Mouse (Mus musculus) liver (tissue): ENCODE measurements around the gene Lamtor2.
A peak's percentile ranks its signal among the peaks of the same experiment; 100 is the strongest.

ENCODE experiments used
- DNase-seq: peaks from one replicate; pipeline ENCODE4 v3.0.0-alpha.2; 2020; ENCODE audit warnings: mixed read lengths

The Lamtor2 gene

DNA sequence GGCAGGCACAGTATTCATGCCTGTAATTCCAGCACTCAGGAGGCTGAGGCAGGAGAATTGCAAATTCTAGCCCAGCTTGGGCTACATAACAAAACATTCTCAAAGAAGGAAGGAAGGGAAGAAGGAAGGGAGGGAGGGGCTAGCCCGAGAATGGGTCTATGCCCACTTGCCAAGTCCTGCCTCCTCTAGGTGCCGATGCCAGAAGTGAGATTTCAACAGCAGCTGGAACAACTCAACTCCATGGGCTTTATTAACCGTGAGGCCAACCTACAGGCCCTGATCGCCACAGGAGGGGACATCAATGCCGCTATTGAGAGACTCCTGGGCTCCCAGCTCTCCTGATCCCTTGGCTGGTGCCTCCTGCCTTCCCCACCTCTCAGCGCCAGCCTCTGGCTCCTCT is 15.0 kb upstream of the Lamtor2 start:
- no peak for DNase-seq

DNA sequence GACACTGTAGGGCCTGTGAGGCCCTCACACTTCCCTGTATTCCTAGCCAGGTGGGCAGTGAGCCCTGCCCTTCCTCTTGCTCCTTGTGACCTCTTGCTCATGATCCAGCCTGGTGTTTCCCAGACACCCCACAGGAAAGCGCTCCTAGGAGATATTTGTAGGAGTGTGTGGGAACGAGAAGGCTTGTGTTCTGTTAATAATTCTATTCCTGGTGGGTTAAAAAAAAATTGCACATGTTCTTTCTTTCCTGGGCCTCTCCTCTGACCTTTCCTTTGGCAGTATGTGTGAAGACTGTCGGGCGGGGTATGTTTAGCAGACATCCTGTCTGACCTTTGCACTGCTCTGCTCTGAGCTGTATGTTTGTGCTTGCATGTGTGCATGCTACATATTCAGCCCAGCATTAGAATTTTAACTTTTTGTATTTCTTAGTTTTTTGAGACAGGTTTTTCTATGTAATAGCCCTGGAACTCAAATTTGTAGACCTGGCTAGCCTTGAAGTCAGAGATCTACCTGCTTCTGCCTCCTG is 13.7 kb upstream of the Lamtor2 start:
- no peak for DNase-seq

DNA sequence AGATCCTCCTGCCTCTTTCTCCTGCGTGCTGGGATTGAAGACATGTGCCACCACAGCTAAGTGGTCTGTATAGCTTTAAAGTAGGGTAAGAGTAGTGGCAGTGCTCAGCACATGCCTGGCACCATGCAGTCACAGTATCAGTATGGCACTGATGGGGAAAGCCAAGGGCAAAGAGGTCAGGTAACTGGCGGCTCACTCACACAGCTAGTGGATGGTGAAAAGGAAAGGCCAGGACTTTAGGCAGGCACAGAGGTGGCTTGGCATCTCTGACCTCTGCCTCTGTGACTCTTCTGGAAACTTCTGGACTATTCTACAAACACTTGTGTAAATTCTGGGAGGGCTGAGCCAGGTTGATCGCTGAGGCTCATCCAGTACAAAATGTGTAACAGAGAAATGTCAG is 13.2 kb upstream of the Lamtor2 start:
- DNase-seq, result no peak

DNA sequence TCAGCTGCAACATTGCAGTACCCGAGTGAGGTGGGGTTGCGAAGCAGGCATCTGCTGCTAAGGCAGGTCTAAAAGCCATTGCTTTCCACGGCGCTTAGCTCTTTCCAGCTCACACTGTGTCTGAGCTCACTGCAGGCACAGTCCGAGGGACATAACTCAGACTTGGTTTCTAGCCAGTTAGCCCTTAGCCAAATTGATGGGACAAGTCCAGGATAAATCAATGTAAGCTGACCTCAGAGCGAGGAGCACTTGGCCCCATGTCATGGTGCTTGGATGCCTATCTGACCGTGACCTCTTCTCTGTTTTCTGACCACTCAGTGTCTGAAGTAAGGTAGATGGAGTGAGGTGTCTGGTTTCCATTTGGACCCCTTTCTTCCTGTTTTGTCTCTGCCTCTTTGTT is 11.1 kb upstream of the Lamtor2 start:
- no peak for DNase-seq

DNA sequence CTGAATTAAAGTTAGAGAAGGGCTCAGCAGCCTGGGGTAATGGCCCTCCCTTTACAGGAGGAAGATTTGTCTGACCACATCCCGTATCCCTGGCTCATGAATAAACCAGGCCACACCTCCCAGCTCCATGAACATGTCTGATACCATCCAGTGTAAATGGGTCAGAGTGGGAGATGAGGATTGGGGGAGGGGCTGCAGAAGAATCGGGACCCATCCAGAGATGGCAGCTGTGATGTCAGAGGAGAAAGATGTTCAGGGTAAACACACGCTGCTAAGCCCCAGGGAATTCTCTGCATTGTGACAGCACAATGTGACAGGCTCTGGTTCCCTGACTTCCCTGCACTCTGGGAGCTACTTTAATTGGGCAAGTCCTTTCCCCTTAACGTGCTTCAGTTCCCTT is 10.6 kb upstream of the Lamtor2 start:
- DNase-seq, result no peak

DNA sequence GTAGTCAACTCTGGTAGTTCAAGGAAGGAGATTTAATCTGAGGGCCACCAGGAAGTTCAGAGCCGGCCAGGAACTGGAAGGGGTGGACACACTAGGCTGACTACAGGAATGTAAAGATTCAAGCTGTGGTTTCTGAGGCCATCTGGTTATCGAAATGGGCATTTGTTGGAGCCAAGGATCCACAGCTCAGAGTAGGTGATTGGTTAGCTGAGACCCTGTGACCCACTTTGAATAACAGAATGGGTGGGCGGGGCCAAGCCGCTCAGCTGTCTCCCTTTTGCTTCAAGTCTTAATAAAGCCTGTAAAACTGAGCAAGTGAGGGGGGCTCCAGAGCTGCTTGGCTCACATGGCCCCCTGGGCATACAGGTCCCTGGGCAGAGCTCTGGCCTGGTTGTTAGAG is 9.1 kb upstream of the Lamtor2 start:
- no peak for DNase-seq

DNA sequence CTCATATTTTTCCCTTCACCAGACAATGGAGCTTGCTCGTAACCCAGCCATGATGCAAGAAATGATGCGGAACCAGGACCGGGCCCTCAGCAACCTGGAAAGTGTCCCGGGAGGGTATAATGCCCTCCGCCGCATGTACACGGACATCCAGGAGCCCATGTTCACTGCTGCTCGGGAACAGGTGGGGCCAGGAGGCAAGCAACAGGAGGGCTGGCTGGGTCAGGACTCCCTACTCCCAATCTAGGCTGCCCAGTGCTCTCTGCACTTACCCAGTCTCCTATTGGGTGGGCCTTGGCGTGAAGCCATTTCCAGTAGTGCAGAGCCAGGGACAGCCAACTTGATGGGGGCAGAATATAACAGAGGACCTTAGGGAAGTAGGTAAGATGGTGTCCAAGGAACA is 6.7 kb upstream of the Lamtor2 start:
- DNase-seq, result no peak

DNA sequence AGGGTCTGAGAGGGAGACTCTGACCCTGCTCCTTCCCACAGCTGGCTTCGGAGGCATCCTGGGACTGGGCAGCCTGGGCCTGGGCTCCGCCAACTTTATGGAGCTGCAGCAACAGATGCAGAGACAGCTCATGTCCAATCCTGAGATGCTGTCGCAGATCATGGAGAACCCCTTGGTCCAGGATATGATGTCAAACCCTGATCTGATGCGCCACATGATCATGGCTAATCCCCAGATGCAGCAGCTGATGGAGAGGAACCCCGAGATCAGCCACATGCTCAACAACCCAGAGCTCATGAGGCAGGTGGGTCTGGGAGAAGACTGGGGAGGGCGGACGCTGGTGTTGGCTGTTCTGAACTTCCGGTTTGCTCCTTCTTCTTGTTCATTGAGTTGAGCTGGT is 3.7 kb upstream of the Lamtor2 start:
- no peak for DNase-seq

DNA sequence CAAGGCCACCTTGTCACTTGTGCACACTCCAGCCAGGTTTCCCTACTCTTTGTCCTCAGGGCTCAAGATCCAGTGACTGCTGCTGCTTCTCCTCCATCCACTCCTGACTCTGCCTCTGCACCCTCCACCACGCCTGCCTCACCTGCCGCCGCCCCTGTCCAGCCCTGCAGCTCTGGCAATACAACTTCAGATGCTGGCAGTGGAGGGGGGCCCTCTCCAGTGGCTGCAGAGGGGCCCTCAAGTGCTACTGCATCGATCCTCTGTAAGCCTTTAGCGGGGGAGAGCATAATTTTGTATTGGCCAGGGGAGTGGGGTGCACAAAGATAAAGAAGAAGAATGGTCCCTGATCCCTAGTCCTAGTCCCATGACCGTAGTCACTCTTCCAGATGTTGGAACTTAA is 2.9 kb upstream of the Lamtor2 start:
- no peak for DNase-seq

DNA sequence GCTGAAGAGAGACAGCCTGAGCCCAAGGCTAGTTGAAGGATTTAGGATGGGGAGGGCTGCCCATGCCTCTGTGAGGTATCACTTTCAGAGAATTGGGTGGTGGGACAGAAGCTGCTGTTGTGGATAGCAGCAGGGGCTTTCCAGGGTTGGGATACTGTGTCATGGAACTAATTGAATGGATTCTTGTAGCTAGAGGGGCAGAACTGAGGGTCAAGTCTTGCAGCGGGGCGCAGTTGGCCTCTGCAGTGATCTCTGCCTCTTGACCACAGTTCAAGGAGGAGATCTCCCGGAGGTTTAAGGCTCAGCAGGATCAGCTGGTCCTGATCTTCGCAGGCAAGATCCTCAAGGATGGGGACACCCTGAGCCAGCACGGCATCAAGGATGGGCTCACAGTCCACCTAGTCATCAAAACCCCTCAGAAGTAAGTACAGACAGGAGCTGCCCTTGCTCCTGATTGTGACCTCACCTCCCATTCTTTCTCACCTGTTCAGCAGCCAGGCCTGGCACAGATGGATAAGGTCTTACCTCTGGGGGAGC is 2.3 kb upstream of the Lamtor2 start:
- no peak for DNase-seq

DNA sequence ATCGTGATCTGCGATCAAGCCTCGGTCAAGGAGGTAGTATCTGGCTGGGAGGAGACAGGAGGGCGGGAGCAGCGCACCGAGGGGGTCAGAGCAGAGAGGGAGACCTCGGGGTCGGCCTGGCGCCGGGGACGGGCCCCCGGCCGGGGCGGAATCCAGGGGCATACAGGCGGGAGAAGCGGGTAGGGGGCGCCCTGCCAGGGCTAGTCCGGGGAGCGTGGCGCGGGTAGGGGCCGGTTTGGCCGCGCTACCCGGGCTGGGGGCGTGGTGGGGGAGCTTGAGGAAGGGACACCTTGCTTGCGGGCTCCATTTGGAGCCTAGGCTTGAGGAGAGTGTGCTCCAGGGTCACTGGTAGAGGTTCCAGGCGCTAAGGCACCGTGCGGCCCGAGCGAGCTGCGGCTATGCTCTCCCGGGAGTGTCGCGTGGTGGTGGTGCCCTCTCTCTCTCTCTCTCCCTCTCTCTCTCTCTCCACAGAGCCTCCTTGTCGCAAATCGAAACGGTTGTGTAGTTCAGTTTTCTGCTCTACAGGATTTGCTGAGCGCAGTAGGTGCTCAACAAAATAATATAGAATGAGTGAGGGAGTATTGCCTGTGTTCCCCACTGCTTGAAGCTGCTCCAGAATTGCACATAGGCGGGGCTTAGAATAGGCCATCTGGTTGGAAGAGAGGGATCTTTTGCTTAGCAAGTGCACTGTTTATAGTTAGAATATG is 1.2 kb upstream of the Lamtor2 start:
- DNase-seq, result peak; percentile 58

DNA sequence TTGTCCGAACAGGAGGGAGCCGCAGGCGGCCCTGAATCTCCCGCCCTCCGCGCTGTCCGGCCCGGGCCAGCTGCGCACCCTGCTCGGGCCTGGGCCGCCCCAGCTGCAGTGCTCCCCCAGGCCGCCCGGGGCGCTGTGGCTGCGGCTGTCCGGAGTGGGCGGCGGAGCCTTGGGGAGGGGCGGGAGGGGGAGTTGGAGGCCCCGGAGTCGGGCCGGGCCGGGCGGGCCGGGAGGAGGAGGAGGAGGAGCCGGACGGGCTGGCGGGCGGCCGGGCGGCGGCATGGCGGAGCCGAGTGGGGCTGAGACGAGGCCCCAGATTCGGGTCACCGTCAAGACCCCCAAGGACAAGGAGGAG is 628 bp upstream of the Lamtor2 start, which contains the start of gene Ubqln4:
Ubqln4 (plus strand) TSS at position 234 of the 355 bp plus-strand sequence.
- peak; percentile 93 for DNase-seq

DNA sequence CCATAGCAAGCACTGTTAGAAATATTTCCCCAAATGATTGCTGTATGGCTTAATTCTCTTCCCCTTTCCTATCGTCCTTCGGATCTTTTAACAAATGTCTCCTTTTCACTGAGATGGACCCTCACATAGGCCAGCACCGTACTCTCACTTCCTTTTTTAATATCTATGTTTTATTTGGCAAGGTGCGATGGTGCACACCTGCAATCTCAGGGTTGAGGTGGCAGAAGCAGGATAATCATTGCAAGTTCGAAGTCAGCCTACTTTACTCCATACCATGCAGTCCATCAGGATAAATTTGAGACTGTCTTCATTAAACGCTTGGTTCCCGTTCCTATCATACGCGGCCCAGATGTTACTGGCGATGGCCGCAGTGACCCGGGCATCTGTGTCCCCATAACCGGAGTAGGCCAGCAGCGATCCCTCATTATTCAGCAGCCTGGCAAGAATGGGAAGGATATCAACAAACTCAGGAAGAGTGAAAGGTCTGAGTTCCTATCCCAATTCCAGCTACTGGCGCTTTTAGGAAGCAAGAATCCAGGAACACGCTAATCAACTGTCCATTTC is 710 bp downstream of the Lamtor2 start:
- DNase-seq, result no peak

DNA sequence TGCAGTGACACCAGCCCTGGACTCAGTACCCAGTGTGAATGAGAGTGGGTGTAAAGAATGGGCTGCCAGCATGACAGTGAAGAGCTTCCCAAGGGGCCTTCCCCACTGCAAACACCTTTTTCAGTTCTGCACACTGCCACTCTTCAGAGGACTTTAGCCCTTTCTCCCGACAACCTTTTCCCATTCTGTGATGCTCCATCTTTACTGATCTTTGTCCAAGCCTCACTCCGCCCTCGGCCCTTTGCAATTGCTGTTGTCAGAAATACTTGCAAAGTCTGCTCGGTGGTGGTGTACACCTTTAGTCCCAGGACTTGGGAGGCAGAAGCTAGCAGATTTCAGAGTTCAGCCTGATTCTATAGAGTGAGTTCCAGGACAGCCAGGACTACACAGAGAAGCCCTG is 1.3 kb downstream of the Lamtor2 start:
- DNase-seq, result no peak

DNA sequence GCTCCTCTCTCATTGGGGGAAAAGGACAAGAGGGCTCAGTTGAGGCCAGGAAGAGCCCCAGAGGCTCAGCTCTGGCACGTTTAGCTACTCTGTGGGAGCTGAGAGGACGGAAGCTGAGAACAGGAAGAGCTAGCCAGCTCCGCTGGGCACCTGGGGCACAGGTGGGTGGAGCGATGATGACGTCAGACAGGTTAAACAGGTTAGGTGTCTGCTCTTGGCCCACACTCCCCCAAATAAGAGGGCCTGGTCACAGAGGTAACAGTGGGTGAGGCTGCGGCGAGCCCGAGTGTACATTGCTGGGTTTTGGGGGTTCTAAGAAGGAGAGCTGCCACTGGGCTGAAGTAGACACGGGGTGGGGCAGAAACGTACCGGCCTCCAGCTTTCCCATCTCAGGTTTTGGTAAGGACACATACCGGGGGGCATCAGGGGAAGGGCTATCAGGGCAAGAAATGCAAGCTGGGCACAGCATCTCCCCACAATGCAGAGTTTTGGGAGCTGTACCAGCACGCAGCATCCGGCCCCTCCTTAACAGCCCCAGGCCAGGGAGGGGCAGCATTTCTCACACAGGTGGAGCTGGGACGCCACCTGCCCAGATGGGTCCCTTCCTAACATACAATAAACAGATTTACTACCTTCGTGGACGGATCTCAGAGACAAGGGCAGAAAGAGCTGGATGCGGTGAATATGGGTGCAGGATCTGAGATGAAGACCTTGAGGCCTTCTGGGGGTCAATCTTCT is 4.5 kb downstream of the Lamtor2 start, which contains the start of gene Rab25:
Rab25 (minus strand) TSS at position 121 of the 738 bp plus-strand sequence.
- peak; percentile 2 for DNase-seq

DNA sequence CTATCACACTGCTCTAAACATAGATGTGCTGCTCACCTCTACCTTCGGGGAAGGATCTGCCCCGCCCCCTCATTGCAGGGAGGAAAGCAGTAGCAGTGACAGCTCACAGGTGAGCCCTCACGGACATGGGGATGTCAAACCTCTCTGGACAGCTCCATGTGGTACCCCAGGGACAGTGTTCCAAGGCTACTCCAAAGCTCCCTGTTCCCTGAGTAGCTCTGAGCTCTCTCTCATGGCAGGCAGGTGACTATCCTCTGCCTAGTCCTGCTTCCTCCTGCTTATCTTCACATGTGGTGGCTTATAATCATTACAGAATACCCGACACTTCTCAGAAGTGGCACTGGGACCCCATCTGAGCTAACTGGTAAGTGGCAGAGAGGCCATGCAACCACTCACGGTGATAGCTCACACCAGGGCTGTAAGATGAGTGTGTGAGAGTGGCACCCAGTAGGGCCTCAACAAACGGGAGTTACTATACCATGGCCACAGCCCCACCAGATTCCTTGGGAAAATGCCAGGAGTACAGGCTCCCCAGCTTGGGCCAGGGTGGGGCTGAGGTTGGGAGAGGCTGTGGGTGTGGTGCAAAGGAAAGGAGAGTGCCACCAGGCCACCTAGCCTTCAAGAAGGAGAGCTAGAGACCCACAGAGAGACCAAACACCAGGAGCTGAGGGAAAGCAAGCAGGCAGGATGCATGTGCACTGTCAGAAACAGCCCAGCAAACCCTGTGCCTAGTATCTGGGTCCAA is 6.0 kb downstream of the Lamtor2 start:
- DNase-seq, result no peak

DNA sequence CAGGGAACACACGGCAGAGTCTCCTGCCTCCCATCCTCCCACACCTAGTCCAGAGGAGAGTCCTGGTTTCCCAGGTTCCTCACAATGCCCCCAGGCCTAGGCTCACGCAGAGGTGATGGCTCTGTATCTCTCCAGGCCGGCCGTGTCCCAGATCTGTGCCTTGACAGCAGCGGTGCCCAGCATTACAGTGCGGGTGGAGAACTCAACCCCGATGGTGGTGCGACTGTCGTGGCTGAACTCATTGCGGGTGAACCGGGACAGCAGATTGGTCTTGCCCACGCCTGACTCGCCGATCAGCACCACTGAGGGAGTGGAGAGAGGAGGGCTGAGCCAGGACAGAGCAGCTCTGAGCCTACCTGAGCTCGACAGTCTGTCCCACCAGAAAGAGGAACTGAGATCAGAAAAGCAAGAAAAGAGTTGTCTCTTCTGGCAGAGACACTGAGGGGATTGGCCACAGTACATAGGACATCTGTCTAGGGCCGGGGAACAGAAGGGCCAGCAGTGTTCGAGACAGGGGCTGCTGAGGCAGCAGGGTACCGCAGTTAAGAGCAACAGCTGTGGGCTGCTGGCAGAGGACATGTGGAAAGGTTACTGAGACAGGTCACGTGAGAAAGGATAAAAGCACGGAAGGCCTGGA is 7.8 kb downstream of the Lamtor2 start:
- no peak for DNase-seq

DNA sequence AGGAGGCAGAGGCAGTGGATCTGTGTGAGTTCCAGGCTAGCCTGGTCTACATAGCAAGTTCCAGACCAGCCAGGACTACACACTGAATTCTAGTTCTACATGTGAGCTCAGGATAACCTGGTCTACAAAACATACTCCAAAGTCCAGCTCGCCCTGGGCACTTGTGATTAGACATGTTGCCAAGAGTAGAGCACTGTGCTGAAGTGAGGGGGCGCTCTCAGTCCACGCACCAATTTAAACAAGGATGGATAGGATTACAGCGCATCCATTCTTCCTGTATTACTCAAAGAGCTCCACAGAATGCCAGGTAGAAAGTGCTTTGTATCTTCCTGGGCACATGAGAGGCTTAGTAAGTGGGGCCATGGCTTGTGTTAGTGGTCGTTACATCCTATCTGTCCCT is 8.4 kb downstream of the Lamtor2 start:
- DNase-seq, result peak; percentile 49

DNA sequence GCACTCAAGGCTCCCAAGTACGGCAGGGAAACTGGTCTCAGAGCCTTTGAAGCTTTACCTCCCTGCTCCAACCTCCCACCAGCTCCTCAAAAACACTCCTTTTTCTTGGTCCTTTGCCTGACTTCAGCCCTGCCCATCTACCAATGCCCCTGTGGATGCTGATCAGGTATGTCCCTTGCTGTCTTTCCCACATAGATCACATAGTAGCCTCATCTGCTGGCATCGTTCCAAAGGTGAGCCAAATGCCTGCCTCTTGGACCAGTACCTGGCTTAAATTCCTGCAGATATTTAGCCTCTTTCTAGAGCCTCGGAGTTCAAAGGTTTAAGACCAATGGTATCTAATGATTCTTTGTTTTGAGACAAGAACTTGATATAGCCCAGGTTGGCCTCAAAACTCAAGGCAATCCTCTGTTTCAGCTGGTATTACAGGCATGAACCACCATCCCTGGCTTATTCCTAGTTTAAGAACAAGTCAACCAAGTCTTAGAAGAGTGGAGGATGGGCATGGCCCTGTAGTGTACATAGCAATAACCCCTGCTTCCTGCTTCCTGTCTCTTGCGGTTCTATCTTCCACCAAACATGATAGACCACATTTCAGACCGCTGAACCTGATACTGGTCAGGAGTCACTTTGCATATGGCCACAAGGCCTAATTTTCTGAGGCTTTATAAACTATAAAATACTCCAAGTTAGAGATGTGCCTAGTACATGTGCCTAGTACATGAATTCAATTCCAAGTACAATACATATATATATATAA is 9.0 kb downstream of the Lamtor2 start:
- no peak for DNase-seq

DNA sequence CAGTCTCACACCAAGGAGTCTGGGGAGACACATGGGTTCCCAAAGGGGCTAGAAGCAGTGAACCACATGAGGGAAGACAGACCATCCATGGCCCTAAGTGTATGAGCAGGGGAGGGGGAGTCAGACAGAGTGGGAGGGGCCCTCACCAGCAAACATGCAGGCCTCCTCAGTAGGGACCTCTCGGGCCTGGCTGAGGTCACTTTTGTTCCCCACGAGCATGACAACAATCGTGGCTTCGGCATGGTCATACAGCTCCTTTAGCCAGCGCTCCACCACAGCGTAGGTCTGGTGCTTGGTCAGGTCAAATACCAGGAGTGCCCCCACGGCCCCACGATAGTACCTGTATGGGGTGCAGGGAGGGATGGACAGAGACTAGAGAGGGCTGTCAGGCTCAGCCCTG is 9.7 kb downstream of the Lamtor2 start:
- no peak for DNase-seq

DNA sequence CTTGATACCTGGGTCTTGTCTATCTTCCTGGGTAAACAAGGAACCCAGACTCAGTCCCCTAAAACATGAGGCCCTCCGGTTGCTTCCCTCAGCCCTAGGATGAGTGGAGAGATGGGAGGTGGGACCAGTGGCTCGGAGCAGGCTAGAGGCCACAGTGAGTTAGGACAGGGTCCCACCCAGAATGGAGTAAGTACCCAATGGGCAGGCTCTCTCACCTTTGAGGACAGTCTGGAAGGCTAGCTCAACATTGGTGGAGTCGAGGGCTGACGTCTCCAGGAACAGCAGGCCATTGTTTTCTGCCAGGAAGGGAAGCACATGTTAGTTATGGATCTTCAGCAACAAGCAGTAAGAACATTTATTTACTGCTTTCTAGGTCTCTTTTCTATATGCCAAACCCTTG is 10.4 kb downstream of the Lamtor2 start:
- no peak for DNase-seq
